Mouse (Mus musculus) T-helper 17 cell (primary cell): ENCODE measurements around the gene Ppp1r14b.

Source experiments
- in situ Hi-C, 2 experiments: fragments of 300-600 bp; cut with MboI, MseI; formaldehyde crosslinking; loops; 1 replicate in 1 of 2; 2 replicates in 1 of 2; pipeline ENCODE4 v1.15.1; 2025; ENCODE audit warnings: high pct_unique_total_duplicates in 2 of 2

Gene Ppp1r14b

GRCm38 (mm10) chr19:6942249-6942691 lies 32.5 kb upstream of the Ppp1r14b start, which contains the start of gene Gpr137:
Gene Gpr137 (minus strand): TSS chr19:6942480.
- in situ Hi-C loops = no loop called here

- in situ Hi-C loops = no loop called here
Measured at GRCm38 (mm10) chr19:6942764-6943163, 32.0 kb upstream of the Ppp1r14b start.

GRCm38 (mm10) chr19:6943709-6944108 lies 31.1 kb upstream of the Ppp1r14b start:
- in situ Hi-C loops = no loop called here

GRCm38 (mm10) chr19:6947742-6948141 lies 27.0 kb upstream of the Ppp1r14b start:
- in situ Hi-C loops = loop anchor here in 1 of 2 experiments (5.0 kb wide), 1 partner anchor 260 kb away; no protein-coding TSS in a partner anchor

GRCm38 (mm10) chr19:6948186-6948585 lies 26.6 kb upstream of the Ppp1r14b start:
- in situ Hi-C loops = loop anchor here in 1 of 2 experiments (5.0 kb wide), 1 partner anchor 261 kb away; no protein-coding TSS in a partner anchor

- in situ Hi-C loops = loop anchor here in 1 of 2 experiments (5.0 kb wide), 1 partner anchor 262 kb away; no protein-coding TSS in a partner anchor
Measured at GRCm38 (mm10) chr19:6949532-6949931, 25.2 kb upstream of the Ppp1r14b start.

GRCm38 (mm10) chr19:6949951-6950350 lies 24.8 kb upstream of the Ppp1r14b start:
- in situ Hi-C loops = loop anchor here (5.0 to 10.0 kb wide), 2 partner anchors 263 to 545 kb away; no protein-coding TSS in a partner anchor

- in situ Hi-C loops = loop anchor here in 1 of 2 experiments (10.0 kb wide), 1 partner anchor 546 kb away; no protein-coding TSS in a partner anchor
Measured at GRCm38 (mm10) chr19:6950613-6951153, 24.1 kb upstream of the Ppp1r14b start.

GRCm38 (mm10) chr19:6951381-6951968 lies 23.3 kb upstream of the Ppp1r14b start:
- in situ Hi-C loops = loop anchor here in 1 of 2 experiments (10.0 kb wide), 1 partner anchor 547 kb away; no protein-coding TSS in a partner anchor

GRCm38 (mm10) chr19:6951994-6952711 lies 22.6 kb upstream of the Ppp1r14b start:
- in situ Hi-C loops = loop anchor here in 1 of 2 experiments (10.0 kb wide), 1 partner anchor 547 kb away; no protein-coding TSS in a partner anchor

- in situ Hi-C loops = loop anchor here in 1 of 2 experiments (10.0 kb wide), 1 partner anchor 548 kb away; no protein-coding TSS in a partner anchor
Measured at GRCm38 (mm10) chr19:6952712-6953037, 22.1 kb upstream of the Ppp1r14b start.

GRCm38 (mm10) chr19:6954046-6954445 lies 20.7 kb upstream of the Ppp1r14b start:
- in situ Hi-C loops = loop anchor here in 1 of 2 experiments (10.0 kb wide), 1 partner anchor 549 kb away; no protein-coding TSS in a partner anchor

- in situ Hi-C loops = loop anchor here in 1 of 2 experiments (10.0 kb wide), 1 partner anchor 551 kb away; no protein-coding TSS in a partner anchor
Measured at GRCm38 (mm10) chr19:6955424-6955823, 19.3 kb upstream of the Ppp1r14b start.

GRCm38 (mm10) chr19:6956461-6956860 lies 18.3 kb upstream of the Ppp1r14b start:
- in situ Hi-C loops = loop anchor here in 1 of 2 experiments (10.0 kb wide), 1 partner anchor 552 kb away; no protein-coding TSS in a partner anchor

GRCm38 (mm10) chr19:6968491-6969271 lies 6.1 kb upstream of the Ppp1r14b start:
- in situ Hi-C loops = no loop called here

- in situ Hi-C loops = no loop called here
Measured at GRCm38 (mm10) chr19:6969291-6969664, 5.5 kb upstream of the Ppp1r14b start.

GRCm38 (mm10) chr19:6969665-6970381 lies 4.9 kb upstream of the Ppp1r14b start:
- in situ Hi-C loops = loop anchor here in 1 of 2 experiments (5.0 kb wide), 1 partner anchor 48 kb away; the partner anchor contains the start of gene Esrra

- in situ Hi-C loops = loop anchor here in 1 of 2 experiments (5.0 kb wide), 1 partner anchor 48 kb away; the partner anchor contains the start of gene Esrra
Measured at GRCm38 (mm10) chr19:6970460-6971085, 4.2 kb upstream of the Ppp1r14b start.

- in situ Hi-C loops = loop anchor here in 1 of 2 experiments (5.0 kb wide), 1 partner anchor 49 kb away; the partner anchor contains the start of gene Esrra
Measured at GRCm38 (mm10) chr19:6971644-6972043, 3.1 kb upstream of the Ppp1r14b start.
